Mouse (Mus musculus) small intestine, adult 2 months (tissue): ENCODE results near the gene Atp5b. TPM values are rescaled to one million over a fixed set of nuclear protein-coding genes. Genes with fewer than 3 reads are reported as not detected.
A peak's percentile ranks its signal among the peaks of the same experiment; 100 is the strongest.

Experiments used
- H3K27ac ChIP-seq: fragments of 200-500 bp; 2 replicates; pipeline ENCODE4 v1.5.1; 2012; ENCODE audit warnings: low read depth, low read length, control low read depth, inconsistent platforms; ENCODE audit not compliant: insufficient read depth
- H3K27me3 ChIP-seq: fragments of 200-500 bp; 2 replicates; pipeline ENCODE4 v1.6.1; 2012; ENCODE audit warnings: mild to moderate bottlenecking, moderate library complexity, low read length, inconsistent platforms; ENCODE audit not compliant: control insufficient read depth, insufficient read depth
- H3K36me3 ChIP-seq: fragments of 200-500 bp; 2 replicates; pipeline ENCODE4 v1.6.1; 2012; ENCODE audit warnings: mild to moderate bottlenecking, low read length, control low read depth, inconsistent platforms; ENCODE audit not compliant: control insufficient read depth, insufficient read depth
- H3K4me1 ChIP-seq: fragments of 200-500 bp; 2 replicates; pipeline ENCODE4 v1.6.1; 2012; ENCODE audit warnings: low read length, inconsistent platforms, mixed read lengths; ENCODE audit not compliant: control insufficient read depth, insufficient read depth, insufficient read length
- H3K4me3 ChIP-seq: fragments of 200-500 bp; 2 replicates; pipeline ENCODE4 v1.5.1; 2012; ENCODE audit warnings: low read depth, mild to moderate bottlenecking, control low read depth, inconsistent platforms, low read length, moderate library complexity
- CTCF ChIP-seq: fragments of 200-500 bp; IDR thresholded peaks from 2 replicates; pipeline ENCODE4 v1.5.1; 2012; ENCODE audit warnings: low read depth, mild to moderate bottlenecking, control low read depth, inconsistent platforms, low read length, moderate library complexity, mixed read lengths; ENCODE audit not compliant: insufficient replicate concordance, insufficient read length; ENCODE audit errors: extremely low read depth
- POLR2A ChIP-seq: fragments of 200-500 bp; IDR thresholded peaks from 2 replicates; pipeline ENCODE4 v1.6.1; 2012; ENCODE audit warnings: low read depth, mild to moderate bottlenecking, control low read depth, inconsistent platforms, low read length, moderate library complexity
- WGBS: fragments of 180-500 bp; shearing (Covaris S2); methylation state at CpG from one replicate; pipeline ENCODE4 v1.1.7; 2018; 5-methylcytosine and 5-hydroxymethylcytosine counted together
- polyA plus RNA-seq: library from polyadenylated mRNA; depleted of rRNA; stranded (reverse); fragments of >200 nt; gene quantifications from 2 replicates; pipeline ENCODE4 v1.2.3, GENCODE M21; 2012

Atp5b gene
- polyA plus RNA-seq, 1 experiment: 5,521 TPM

DNA sequence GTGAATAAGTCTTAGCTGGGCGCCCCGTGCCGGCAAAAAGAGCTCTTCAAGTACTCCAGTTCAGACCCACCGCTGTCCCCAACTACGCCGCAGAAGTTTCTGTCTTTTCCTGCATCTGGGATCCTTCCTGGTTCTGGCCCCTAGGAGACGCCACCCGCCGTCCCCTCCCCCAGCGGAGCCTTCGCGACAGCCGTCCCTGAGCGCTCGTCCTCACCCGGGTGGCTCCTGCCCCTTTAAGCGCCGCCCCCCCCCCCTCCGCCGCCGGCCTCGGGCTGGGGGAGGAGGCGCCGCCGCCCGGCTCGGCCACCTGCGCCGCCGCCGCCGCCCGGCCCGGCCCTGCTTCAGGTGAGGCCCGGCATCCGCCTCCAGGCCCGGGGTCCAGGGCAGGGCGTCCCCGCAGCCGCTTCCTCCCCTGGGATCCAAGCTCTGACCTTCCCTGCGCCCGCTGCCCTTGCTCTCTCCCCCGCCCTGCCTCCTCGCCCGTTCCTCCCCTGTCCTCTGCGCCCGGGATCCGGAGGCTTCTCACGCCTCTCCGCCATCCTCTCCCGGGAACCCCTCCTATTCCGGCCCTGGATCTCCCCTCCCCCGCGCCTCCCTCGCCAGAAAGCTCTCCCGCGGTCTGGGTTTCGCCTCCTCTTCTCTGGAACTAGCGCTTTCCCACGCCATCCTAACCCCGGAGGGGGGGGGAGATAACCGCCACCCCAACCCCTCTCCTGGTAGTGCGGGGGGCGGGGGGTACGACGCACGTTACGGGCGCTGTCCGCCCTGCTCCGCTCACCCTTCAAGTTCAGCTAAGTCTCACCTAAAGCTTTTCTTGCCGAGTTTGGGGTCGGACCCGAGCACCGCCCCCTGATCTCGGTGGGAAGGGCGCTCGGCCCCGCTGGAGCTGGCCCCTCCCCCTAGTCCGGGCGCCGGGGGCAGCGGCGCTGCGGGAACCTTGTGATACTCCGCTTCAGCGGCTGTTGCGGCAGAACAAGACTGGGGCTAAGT is 9.7 kb downstream of the Atp5b start:
- peaks cover 23% of the 10 kb centered on the region for H3K36me3 ChIP-seq
- peak overlapping the region; percentile 89 for H3K4me3 ChIP-seq
- WGBS: 1% methylated on average over 86 of the region's 88 CpGs
- no peaks in the 10 kb centered on the region for H3K27me3 ChIP-seq
- peak; percentile 30 for TF ChIP-seq POLR2A
- TF ChIP-seq CTCF: peak; percentile 39; the same call in 1 of the 2 replicates
- peaks cover 6% of the 10 kb centered on the region; the same call in 1 of the 2 replicates for H3K4me1 ChIP-seq
- peak overlapping the region; percentile 99 for H3K27ac ChIP-seq

DNA sequence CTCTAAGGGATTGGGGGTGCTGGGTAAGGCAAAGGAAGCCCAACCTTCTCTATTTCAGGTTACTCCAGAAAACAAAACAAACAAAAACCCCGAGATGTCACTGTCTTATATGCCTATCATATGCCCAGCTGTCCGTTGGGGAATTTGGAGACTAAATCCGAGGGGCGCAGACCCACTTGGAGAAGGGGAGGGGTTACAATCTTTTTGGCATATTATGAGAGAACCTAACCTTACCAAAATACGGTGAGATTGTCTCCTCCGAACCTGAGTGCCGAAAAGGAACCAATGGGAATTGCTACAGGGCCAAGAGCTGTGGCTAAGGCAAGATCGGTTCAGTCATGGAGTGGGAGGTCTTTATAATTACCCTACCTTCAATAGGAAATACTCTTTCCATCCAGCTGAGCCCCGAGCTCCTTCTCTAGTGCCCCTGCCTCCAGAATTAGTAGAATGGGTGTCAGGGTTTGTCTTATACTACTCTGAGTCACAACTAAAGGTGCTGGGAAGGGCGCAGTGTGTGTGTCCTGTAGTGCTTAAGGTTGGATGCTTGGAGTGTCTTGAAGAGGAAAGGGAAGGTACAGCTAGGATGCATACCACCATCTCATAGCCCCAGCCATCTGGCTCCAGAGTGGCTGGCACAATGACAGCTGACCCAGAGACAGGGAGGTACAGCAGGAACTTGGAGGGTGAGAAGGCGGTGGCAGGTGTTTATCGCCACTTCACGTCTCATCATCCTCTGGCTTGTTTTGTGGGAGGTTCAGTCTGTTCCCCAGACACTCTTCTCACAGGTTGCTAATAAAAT is 10.6 kb downstream of the Atp5b start:
- H3K27ac ChIP-seq: peak overlapping the region; percentile 93
- peak overlapping the region; percentile 89 for H3K4me3 ChIP-seq
- peaks cover 14% of the 10 kb centered on the region for H3K36me3 ChIP-seq
- WGBS: 11% methylated on average over 13 of the region's 13 CpGs
- TF ChIP-seq CTCF: no peak
- peaks cover 9% of the 10 kb centered on the region; the same call in 1 of the 2 replicates for H3K4me1 ChIP-seq
- H3K27me3 ChIP-seq: no peaks in the 10 kb centered on the region

DNA sequence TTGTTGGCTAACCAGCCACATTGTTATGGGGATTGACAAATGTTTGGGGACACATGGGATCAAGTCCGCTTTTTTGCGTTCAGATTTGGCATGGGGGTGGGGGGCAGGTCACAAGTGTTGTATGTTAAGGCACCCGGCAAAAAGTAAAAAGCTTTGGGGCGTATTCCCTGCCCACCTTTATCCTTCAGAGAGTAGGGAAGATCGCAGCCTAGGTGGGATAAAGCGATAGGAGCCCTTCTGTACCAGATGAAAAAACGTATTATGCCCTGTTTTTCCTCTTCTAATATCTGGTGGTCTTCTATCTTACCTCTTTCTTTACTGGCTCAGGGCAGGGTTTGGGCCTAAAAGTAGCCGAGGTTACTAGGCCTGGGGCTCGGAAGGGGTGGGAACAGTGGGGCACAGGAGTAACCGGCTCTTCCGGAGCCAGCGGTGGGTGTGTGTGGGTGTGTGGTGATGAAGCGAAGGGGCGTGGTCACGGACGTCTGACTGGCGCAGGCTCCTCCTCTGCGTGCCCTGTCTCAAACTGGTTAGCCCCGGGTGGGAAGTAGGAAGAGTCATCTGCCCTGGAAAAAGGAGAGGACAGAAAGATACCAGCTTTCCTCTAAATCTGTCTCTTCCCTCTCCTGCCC is 11.4 kb downstream of the Atp5b start:
- H3K4me1 ChIP-seq: peaks cover 11% of the 10 kb centered on the region; the same call in 1 of the 2 replicates
- WGBS: 5% methylated on average over 19 of the region's 19 CpGs
- peaks cover 7% of the 10 kb centered on the region for H3K36me3 ChIP-seq
- peak overlapping the region; percentile 93 for H3K27ac ChIP-seq
- H3K27me3 ChIP-seq: no peaks in the 10 kb centered on the region
- H3K4me3 ChIP-seq: peak overlapping the region; percentile 42
- TF ChIP-seq CTCF (no peak), POLR2A (peak; percentile 21; the same call in 1 of the 2 replicates)

DNA sequence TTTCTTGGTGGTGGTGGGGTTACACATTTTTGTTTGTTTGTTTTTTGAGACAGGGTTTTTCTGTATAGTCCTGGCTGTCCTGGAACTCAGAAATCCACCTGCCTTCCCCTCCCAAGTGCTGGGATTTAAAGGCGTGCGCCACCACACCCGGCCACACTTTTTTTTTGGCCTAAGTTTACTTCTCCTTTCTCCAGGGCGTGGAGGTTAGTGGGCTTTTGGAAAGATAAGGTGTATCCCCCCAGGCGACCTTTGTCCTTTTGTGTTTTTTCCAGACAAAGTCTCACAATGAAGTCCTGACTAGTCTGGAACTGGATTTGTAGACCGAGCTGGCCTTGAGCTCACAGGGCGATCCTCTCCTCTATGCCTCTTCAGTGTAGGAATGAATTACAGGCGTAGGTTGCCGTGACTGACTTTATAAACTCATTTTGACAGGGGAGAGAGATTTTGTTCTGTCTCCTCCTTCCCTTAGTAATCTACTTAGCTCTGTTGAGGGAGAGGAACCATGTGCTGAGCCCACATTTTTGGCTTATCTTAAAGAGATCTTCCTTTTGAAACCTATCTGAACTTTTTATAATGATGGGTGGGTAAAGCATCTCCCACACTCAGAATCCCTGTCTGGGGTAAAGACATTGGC is 12.0 kb downstream of the Atp5b start:
- peak overlapping the region; percentile 42; the same call in 1 of the 2 replicates for H3K4me3 ChIP-seq
- TF ChIP-seq POLR2A (no peak), CTCF (no peak)
- 33% methylated on average over 9 of the region's 9 CpGs for WGBS
- H3K4me1 ChIP-seq: peaks cover 11% of the 10 kb centered on the region; the same call in 1 of the 2 replicates
- 0 out of 2 replicates have a peak, but pooled peaks cover 1% of the 10 kb centered on the region for H3K36me3 ChIP-seq
- H3K27me3 ChIP-seq: no peaks in the 10 kb centered on the region
- H3K27ac ChIP-seq: peak overlapping the region; percentile 59

DNA sequence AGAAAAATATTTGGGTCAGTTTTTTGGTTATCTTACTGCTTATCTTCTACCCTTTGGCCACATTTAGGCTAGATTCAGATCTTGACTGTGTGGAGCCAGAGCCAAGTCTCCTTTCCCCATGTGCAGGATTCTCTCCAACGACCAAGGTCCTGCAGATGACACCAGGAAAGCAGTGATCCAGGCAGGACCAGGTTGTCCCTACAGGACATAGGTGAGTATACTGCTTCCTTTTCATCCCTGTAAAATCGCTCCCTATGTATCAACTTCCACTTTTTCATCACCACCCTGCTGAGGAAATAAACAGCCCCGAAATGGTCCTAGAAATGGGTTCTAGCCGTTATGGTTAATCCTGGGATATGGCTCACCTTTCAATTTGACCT is 13.2 kb downstream of the Atp5b start:
- WGBS: 32% methylated on average over 4 of the region's 4 CpGs
- no peaks in the 10 kb centered on the region for H3K27me3 ChIP-seq
- H3K4me1 ChIP-seq: peaks cover 11% of the 10 kb centered on the region; the same call in 1 of the 2 replicates
- H3K36me3 ChIP-seq: 0 out of 2 replicates have a peak, but pooled peaks cover 1% of the 10 kb centered on the region
- H3K27ac ChIP-seq: no peak overlapping the region
- H3K4me3 ChIP-seq: peak overlapping the region; percentile 95; the same call in 1 of the 2 replicates
- TF ChIP-seq CTCF (no peak), POLR2A (no peak)
